20 mouse cellular contexts compared by ENCODE assay signal in the genomic region with DNA sequence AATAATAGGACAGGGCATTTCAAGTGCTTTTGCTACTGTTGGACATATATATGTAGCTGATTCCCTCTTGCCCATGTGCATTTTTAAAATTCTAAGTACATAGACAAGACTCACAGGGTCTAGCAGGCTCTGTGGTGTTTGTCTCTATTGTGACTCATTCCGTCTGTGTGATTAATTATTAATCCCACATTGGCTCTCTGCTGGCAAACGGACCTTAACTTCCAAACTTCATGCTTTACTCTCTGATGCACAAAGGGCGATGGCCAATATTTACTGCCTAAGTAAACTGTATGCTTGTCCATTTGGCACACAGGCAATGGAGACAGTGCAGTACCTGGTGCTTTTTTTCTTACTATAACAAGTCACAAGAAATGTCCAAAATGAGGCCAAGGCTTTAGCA.
DNase-seq lines count a peak whose midpoint lies in the region; ATAC-seq and TF ChIP-seq lines count a peak whose summit lies in the region.
"Had no signal": no experiment of that assay in that cellular context is flagged by ENCODE, and none has a peak within 500 bp of the region (broad histone marks: within the 10 kb centered on the region; RNA-seq: fewer than 3 reads in every experiment).

No protein-coding gene starts in this region.

- no peak for TF ChIP-seq CTCF in liver, adult 2 months (IDR thresholded peaks at IDR 0.05; ENCODE audit: low read depth, low read length)
- no peak for TF ChIP-seq CTCF in liver, postnatal 0 days (IDR thresholded peaks at IDR 0.05; ENCODE audit: low read depth)

- no peak overlapping the region for H3K4me2 ChIP-seq in liver, embryonic 11.5 days
- no peak overlapping the region for H3K4me2 ChIP-seq in liver, postnatal 0 days (ENCODE audit: low read depth, low read length)
- H3K4me2 ChIP-seq: forebrain, embryonic 12.5 days; heart, embryonic 15.5 days; hindbrain, embryonic 13.5 days; midbrain, embryonic 12.5 days; neural tube, embryonic 15.5 days had no signal

- H3K79me2 ChIP-seq in liver, adult 2 months (ENCODE audit: control insufficient read depth, insufficient read depth, low read length), result no peaks in the 10 kb centered on the region

- TF ChIP-seq EP300 in liver, postnatal 0 days (IDR thresholded peaks at IDR 0.05; ENCODE audit: low read depth), result no peak

- 23% methylated on average over 3 of the region's 3 CpGs for WGBS in liver, adult 2 months
- 64% methylated on average over 3 of the region's 3 CpGs for WGBS in liver, embryonic 11.5 days
- WGBS in liver, postnatal 0 days (ENCODE audit: insufficient replicate concordance), result 48% methylated on average over 3 of the region's 3 CpGs
- WGBS in forebrain, embryonic 10.5 days, result 85% methylated on average over 3 of the region's 3 CpGs

- peaks cover 3% of the 10 kb centered on the region; the same call in 1 of the 2 replicates for H3K4me1 ChIP-seq in liver, adult 2 months (ENCODE audit: control insufficient read depth, insufficient read depth, low read length)
- H3K4me1 ChIP-seq in liver, embryonic 11.5 days (replicated peaks; ENCODE audit: control insufficient read depth, insufficient read depth, low read length), result no peaks in the 10 kb centered on the region
- no peaks in the 10 kb centered on the region for H3K4me1 ChIP-seq in liver, postnatal 0 days (ENCODE audit: insufficient read depth)
- H3K4me1 ChIP-seq in forebrain, embryonic 10.5 days, result no peaks in the 10 kb centered on the region
- H3K4me1 ChIP-seq: forebrain, embryonic 12.5 days; heart, embryonic 15.5 days; hindbrain, embryonic 13.5 days; midbrain, embryonic 12.5 days; neural tube, embryonic 15.5 days had no signal

- H3K9me3 ChIP-seq in liver, embryonic 11.5 days (ENCODE audit: control insufficient read depth, low read length), result no peaks in the 10 kb centered on the region
- H3K9me3 ChIP-seq in liver, postnatal 0 days (ENCODE audit: low read length), result no peaks in the 10 kb centered on the region
- no peaks in the 10 kb centered on the region for H3K9me3 ChIP-seq in forebrain, embryonic 10.5 days
- H3K9me3 ChIP-seq: forebrain, embryonic 12.5 days; heart, embryonic 15.5 days; hindbrain, embryonic 13.5 days; midbrain, embryonic 12.5 days; neural tube, embryonic 15.5 days had no signal

- H3K9ac ChIP-seq in liver, adult 2 months (ENCODE audit: low read depth, low read length), result no peak overlapping the region
- no peak overlapping the region for H3K9ac ChIP-seq in liver, embryonic 11.5 days (ENCODE audit: low read depth, low read length)
- no peak overlapping the region for H3K9ac ChIP-seq in liver, postnatal 0 days (replicated peaks)
- H3K9ac ChIP-seq: forebrain, embryonic 12.5 days; heart, embryonic 15.5 days; hindbrain, embryonic 13.5 days; midbrain, embryonic 12.5 days; neural tube, embryonic 15.5 days had no signal

- no peak overlapping the region for H3K4me3 ChIP-seq in liver, adult 2 months (ENCODE audit: insufficient read depth, low read depth, low read length)
- no peak overlapping the region for H3K4me3 ChIP-seq in liver, embryonic 11.5 days (ENCODE audit: low read depth, low read length)
- H3K4me3 ChIP-seq in liver, postnatal 0 days (ENCODE audit: low read depth, low read length), result no peak overlapping the region
- H3K4me3 ChIP-seq in forebrain, embryonic 10.5 days, result no peak overlapping the region
- H3K4me3 ChIP-seq: forebrain, embryonic 12.5 days; heart, embryonic 15.5 days; hindbrain, embryonic 13.5 days; midbrain, embryonic 12.5 days; neural tube, embryonic 15.5 days had no signal

- TF ChIP-seq POLR2A in liver, adult 2 months (IDR thresholded peaks at IDR 0.05; ENCODE audit: extremely low read depth, insufficient read depth, low read length), result no peak

- ATAC-seq in liver, embryonic 11.5 days (replicated peaks; ENCODE audit: low FRiP score), result no peak; the same call in 1 of the 2 replicates
- peak; percentile 86 for ATAC-seq in liver, postnatal 0 days

- H3K27ac ChIP-seq in liver, adult 2 months (replicated peaks; ENCODE audit: insufficient read depth, low read depth, low read length), result no peak overlapping the region
- no peak overlapping the region for H3K27ac ChIP-seq in liver, embryonic 11.5 days (ENCODE audit: low read depth, low read length)
- no peak overlapping the region for H3K27ac ChIP-seq in liver, postnatal 0 days (ENCODE audit: low read depth)
- no peak overlapping the region for H3K27ac ChIP-seq in forebrain, embryonic 10.5 days
- H3K27ac ChIP-seq: forebrain, embryonic 12.5 days; heart, embryonic 15.5 days; hindbrain, embryonic 13.5 days; midbrain, embryonic 12.5 days; neural tube, embryonic 15.5 days had no signal

- DNase-seq in liver, adult 2 months (ENCODE audit: extremely low read depth, low read depth, low spot score), result peak; percentile 97
- DNase-seq in liver, embryonic 11.5 days (ENCODE audit: low spot score), result no peak
- peak; percentile 55 to 79 for DNase-seq in kidney, adult 8-10 months
- DNase-seq in kidney, postnatal 25 days, result peak; percentile 45 to 46
- no peak for DNase-seq in liver, postnatal 0 days
- DNase-seq in forebrain, embryonic 10.5 days (ENCODE audit: extremely low spot score, low spot score), result no peak
- DNase-seq in cerebellum, adult 18-20 months, result no peak
- no peak for DNase-seq in thymus, postnatal 0 days (ENCODE audit: low spot score)
- DNase-seq: adrenal gland, adult 2 months; cerebellum, adult 11 months; cerebellum, postnatal 14 days; heart, postnatal 36 days; lung, adult 2 months; right cerebral cortex, adult 18-20 months; thymus, postnatal 25 days had no signal

- no peaks in the 10 kb centered on the region for H3K27me3 ChIP-seq in liver, adult 2 months (ENCODE audit: control insufficient read depth, insufficient read depth, low read length)
- H3K27me3 ChIP-seq in liver, embryonic 11.5 days (replicated peaks; ENCODE audit: control insufficient read depth, insufficient read depth, low read length), result no peaks in the 10 kb centered on the region
- H3K27me3 ChIP-seq in liver, postnatal 0 days (ENCODE audit: insufficient read depth, low read length), result no peaks in the 10 kb centered on the region
- H3K27me3 ChIP-seq in forebrain, embryonic 10.5 days (ENCODE audit: poor library complexity, severe bottlenecking), result no peaks in the 10 kb centered on the region
- H3K27me3 ChIP-seq: forebrain, embryonic 12.5 days; heart, embryonic 15.5 days; hindbrain, embryonic 13.5 days; midbrain, embryonic 12.5 days; neural tube, embryonic 15.5 days had no signal

- H3K36me3 ChIP-seq in liver, adult 2 months (ENCODE audit: control insufficient read depth, insufficient read depth, low read length), result no peaks in the 10 kb centered on the region
- no peaks in the 10 kb centered on the region for H3K36me3 ChIP-seq in liver, embryonic 11.5 days (ENCODE audit: control insufficient read depth, insufficient read depth, low read length)
- H3K36me3 ChIP-seq in liver, postnatal 0 days (replicated peaks; ENCODE audit: insufficient read depth, low read length), result no peaks in the 10 kb centered on the region
- H3K36me3 ChIP-seq in forebrain, embryonic 10.5 days (replicated peaks), result no peaks in the 10 kb centered on the region
- H3K36me3 ChIP-seq: forebrain, embryonic 12.5 days; heart, embryonic 15.5 days; hindbrain, embryonic 13.5 days; midbrain, embryonic 12.5 days; neural tube, embryonic 15.5 days had no signal

Comparison
In these comparisons a context has a peak if more than half of its experiments do, and no peak if none do; other contexts are left out.
1. DNase-seq: peak in liver, adult 2 months (single experiment), kidney, adult 8-10 months (2 of 2) and kidney, postnatal 25 days (2 of 2); none in liver, embryonic 11.5 days (single experiment), liver, postnatal 0 days (single experiment), forebrain, embryonic 10.5 days (single experiment), cerebellum, adult 18-20 months (0 of 2) and thymus, postnatal 0 days (single experiment).